Mouse (Mus musculus) heart, postnatal 0 days (tissue): Measurements from ENCODE around the gene Snrnp25. TPM values are rescaled to one million over a fixed set of nuclear protein-coding genes. Genes with fewer than 3 reads are reported as not detected.

Experiments
- ATAC-seq: fragments of 200-750 bp; cut with Nextera tagmentation; 2 replicates; pipeline ENCODE4 v1.8.0; 2017; ENCODE audit warnings: low read depth, moderate number of reproducible peaks, moderate library complexity; ENCODE audit not compliant: insufficient read depth
- DNase-seq: peaks from one replicate; pipeline ENCODE4 v3.0.0-alpha.2; 2016; ENCODE audit warnings: low spot score
- H3K27ac ChIP-seq: fragments of 300-500 bp; sonication (generic); 2 replicates; pipeline ENCODE4 v1.5.1; 2014; ENCODE audit warnings: low read depth, mild to moderate bottlenecking
- H3K27me3 ChIP-seq: fragments of 300-500 bp; sonication (generic); 2 replicates; pipeline ENCODE4 v1.6.1; 2014; ENCODE audit warnings: low read length, mixed read lengths; ENCODE audit not compliant: control insufficient read depth, insufficient read depth
- H3K36me3 ChIP-seq: fragments of 300-500 bp; sonication (generic); replicated peaks from 2 replicates; pipeline ENCODE4 v1.6.1; 2014; ENCODE audit warnings: low read length, mixed read lengths; ENCODE audit not compliant: control insufficient read depth, insufficient read depth
- H3K4me1 ChIP-seq: fragments of 300-500 bp; sonication (generic); 2 replicates; pipeline ENCODE4 v1.6.1; 2014; ENCODE audit warnings: antibody characterized with exemption; ENCODE audit not compliant: control insufficient read depth, insufficient read depth
- H3K4me2 ChIP-seq: fragments of 300-500 bp; sonication (generic); 2 replicates; pipeline ENCODE4 v1.6.1; 2014; ENCODE audit warnings: low read depth, mild to moderate bottlenecking, low read length, moderate library complexity
- H3K4me3 ChIP-seq: fragments of 300-500 bp; sonication (generic); 2 replicates; pipeline ENCODE4 v1.5.1; 2014; ENCODE audit warnings: low read depth, low read length
- H3K9ac ChIP-seq: fragments of 300-500 bp; sonication (generic); replicated peaks from 2 replicates; pipeline ENCODE4 v1.6.1; 2014; ENCODE audit warnings: low read depth, low read length, mixed read lengths
- H3K9me3 ChIP-seq: fragments of 300-500 bp; sonication (generic); replicated peaks from 2 replicates; pipeline ENCODE4 v1.6.1; 2016; ENCODE audit warnings: low read length; ENCODE audit not compliant: control insufficient read depth
- CTCF ChIP-seq: IDR thresholded peaks from 2 replicates; pipeline ENCODE4 v1.5.1; 2016; ENCODE audit warnings: antibody characterized with exemption, control low read depth, low read depth
- EP300 ChIP-seq: IDR thresholded peaks from 2 replicates; pipeline ENCODE4 v1.6.1; 2016; ENCODE audit warnings: antibody characterized with exemption, low read depth
- WGBS: fragments of 180-500 bp; shearing (Covaris S2); extraction: QIAGEN DNeasy Blood & Tissue Kit; methylation state at CpG from one replicate; pipeline ENCODE4 v1.1.7; 2014; 5-methylcytosine and 5-hydroxymethylcytosine counted together
- polyA plus RNA-seq: library from polyadenylated mRNA; unstranded; fragments of >200 nt; fragmentation: Nextera tagmentation; extraction: Ambion mirVana; gene quantifications from 2 replicates; pipeline ENCODE4 v1.2.1, GENCODE M21; 2015
- total RNA-seq: library from RNA; depleted of rRNA; stranded (reverse); fragments of >200 nt; gene quantifications from 2 replicates; pipeline ENCODE4 v1.2.3, GENCODE M21; 2014; ENCODE audit warnings: low replicate concordance; rRNA removed

Gene Snrnp25
- total RNA-seq, result 12.9 and 16.1 TPM in 2 replicates
- polyA plus RNA-seq, result 27.1 and 28.0 TPM in 2 replicates

- peak; percentile 99 for DNase-seq
- Histone ChIP-seq H3K9me3 (no peaks in the 10 kb centered on the region), H3K4me1 (peaks cover 4% of the 10 kb centered on the region; the same call in 1 of the 2 replicates), H3K27ac (no peak within 1 kb of the TSS), H3K9ac (peak within 1 kb of the TSS; percentile 68), H3K4me2 (peak within 1 kb of the TSS; percentile 96), H3K4me3 (peak within 1 kb of the TSS; percentile 70), H3K36me3 (peaks cover 29% of the 10 kb centered on the region), H3K27me3 (no peaks in the 10 kb centered on the region)
- under 1% methylated on average over 52 of the region's 52 CpGs for WGBS
- peak; percentile 100 for ATAC-seq
- TF ChIP-seq CTCF (peak; percentile 19; the same call in 1 of the 2 replicates), EP300 (no peak)
These were observed at the start of gene Snrnp25 for GRCm38 (mm10) chr11:32205058-32205873. Snrnp25 (plus strand) TSS chr11:32205415.

GRCm38 (mm10) chr11:32156854-32157630 lies 48.2 kb upstream of the Snrnp25 start:
- Histone ChIP-seq H3K4me3 (no peak overlapping the region), H3K27ac (no peak overlapping the region), H3K27me3 (peaks cover 18% of the 10 kb centered on the region), H3K36me3 (no peaks in the 10 kb centered on the region), H3K4me2 (no peak overlapping the region), H3K4me1 (no peaks in the 10 kb centered on the region), H3K9me3 (no peaks in the 10 kb centered on the region), H3K9ac (no peak overlapping the region)
- DNase-seq, result no peak
- no peak for TF ChIP-seq CTCF
- TF ChIP-seq EP300, result no peak
- WGBS, result 77% methylated on average over 7 of the region's 7 CpGs
- no peak for ATAC-seq

DNA sequence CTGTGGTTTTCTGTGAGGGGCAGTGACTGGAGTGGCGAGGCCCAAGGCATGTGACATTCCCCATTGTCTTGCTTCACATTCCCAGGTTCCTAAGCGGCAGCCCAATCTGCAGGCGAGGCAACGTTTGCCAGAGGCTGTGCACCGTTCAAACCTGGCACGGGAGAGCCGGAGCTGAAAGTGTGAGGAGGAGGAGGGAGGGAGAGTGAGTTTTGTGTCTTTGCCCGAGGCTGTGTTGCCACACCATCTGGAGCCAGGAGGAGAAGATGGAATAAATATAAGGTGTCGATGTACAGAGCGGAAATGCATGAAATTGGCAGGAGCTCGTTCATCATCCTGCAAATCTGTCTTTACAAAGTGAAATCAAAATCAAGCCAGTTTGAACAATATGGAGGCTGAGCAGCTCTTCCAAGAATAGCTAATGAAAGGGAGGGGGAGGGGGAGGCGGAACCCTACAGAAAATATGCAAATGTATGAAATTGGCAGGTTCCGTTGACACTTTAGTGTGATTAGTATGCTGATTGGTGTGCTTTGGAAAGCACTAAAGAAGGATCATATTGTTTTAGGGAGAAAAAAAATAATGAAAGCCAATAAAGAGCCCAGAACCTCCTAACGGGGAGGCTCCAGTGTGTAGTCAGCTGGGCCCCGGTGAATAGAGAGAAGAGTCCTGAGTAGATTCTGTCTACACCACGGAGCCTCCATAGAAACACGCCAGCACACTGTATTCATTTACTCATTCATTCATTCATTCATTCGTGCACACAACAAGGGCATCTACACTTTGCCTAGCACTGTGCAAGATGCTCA lies 47.2 kb upstream of the Snrnp25 start:
- Histone ChIP-seq H3K4me2 (no peak overlapping the region), H3K4me3 (no peak overlapping the region), H3K9ac (no peak overlapping the region), H3K36me3 (no peaks in the 10 kb centered on the region), H3K9me3 (no peaks in the 10 kb centered on the region), H3K27ac (no peak overlapping the region), H3K27me3 (peaks cover 20% of the 10 kb centered on the region), H3K4me1 (peaks cover 4% of the 10 kb centered on the region; the same call in 1 of the 2 replicates)
- 60% methylated on average over 18 of the region's 18 CpGs for WGBS
- DNase-seq (no peak), ATAC-seq (no peak)
- TF ChIP-seq EP300, result no peak
- TF ChIP-seq CTCF, result no peak

GRCm38 (mm10) chr11:32159176-32159575 lies 46.0 kb upstream of the Snrnp25 start:
- DNase-seq, result no peak
- H3K4me2 ChIP-seq, result no peak overlapping the region
- WGBS, result 79% methylated on average over 3 of the region's 3 CpGs
- H3K4me1 ChIP-seq, result peaks cover 4% of the 10 kb centered on the region; the same call in 1 of the 2 replicates
- H3K9ac ChIP-seq, result no peak overlapping the region
- H3K27ac ChIP-seq, result no peak overlapping the region
- no peaks in the 10 kb centered on the region for H3K9me3 ChIP-seq
- no peak for TF ChIP-seq EP300
- no peak for TF ChIP-seq CTCF
- ATAC-seq, result no peak
- peaks cover 22% of the 10 kb centered on the region for H3K27me3 ChIP-seq
- H3K4me3 ChIP-seq, result no peak overlapping the region
- no peaks in the 10 kb centered on the region for H3K36me3 ChIP-seq

DNA sequence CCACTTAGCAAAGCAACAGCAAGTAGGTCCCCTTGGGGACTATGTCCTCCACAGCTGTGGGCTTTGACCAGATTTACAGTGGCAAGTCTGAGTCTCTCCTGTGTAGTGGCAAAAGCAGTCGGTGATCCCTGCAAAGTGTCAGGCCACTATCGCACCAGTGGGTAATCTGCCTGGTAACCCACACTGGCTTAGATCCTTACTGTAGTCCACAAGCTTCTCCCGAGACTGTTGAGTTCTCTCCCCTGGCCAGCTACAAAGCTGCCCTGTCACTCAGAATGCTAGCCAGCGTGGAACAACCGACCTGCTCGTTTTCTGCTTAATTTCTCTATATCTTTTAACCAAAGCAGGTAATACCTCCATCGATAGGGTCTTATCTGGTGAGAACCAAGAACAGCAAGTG lies 44.9 kb upstream of the Snrnp25 start:
- peaks cover 22% of the 10 kb centered on the region for H3K27me3 ChIP-seq
- H3K27ac ChIP-seq, result no peak overlapping the region
- no peak overlapping the region for H3K4me3 ChIP-seq
- peaks cover 4% of the 10 kb centered on the region; the same call in 1 of the 2 replicates for H3K4me1 ChIP-seq
- no peaks in the 10 kb centered on the region for H3K36me3 ChIP-seq
- no peak overlapping the region for H3K9ac ChIP-seq
- DNase-seq, result no peak
- no peak for ATAC-seq
- H3K4me2 ChIP-seq, result no peak overlapping the region
- TF ChIP-seq CTCF, result no peak
- TF ChIP-seq EP300, result no peak
- H3K9me3 ChIP-seq, result no peaks in the 10 kb centered on the region
- WGBS, result 71% methylated on average over 7 of the region's 7 CpGs
